Mouse (Mus musculus): ENCODE data around the gene Copg2.

The Copg2 gene

GRCm38 (mm10) chr6:30896195-30896985 is at the start of gene Copg2:
Gene Copg2 (minus strand): TSS chr6:30896794.
- in situ Hi-C loops (cut with MseI, MboI): no loop called here

GRCm38 (mm10) chr6:30939264-30939663 is 42.7 kb upstream of the Copg2 start:
- in situ Hi-C loops (cut with MseI, MboI): no loop called here

GRCm38 (mm10) chr6:30922821-30923220 is 26.2 kb upstream of the Copg2 start:
- in situ Hi-C loops (cut with MseI, MboI): no loop called here

- in situ Hi-C loops (cut with MseI, MboI): no loop called here
Measured at GRCm38 (mm10) chr6:30921826-30922225, 25.2 kb upstream of the Copg2 start.

GRCm38 (mm10) chr6:30920834-30921675 is 24.5 kb upstream of the Copg2 start:
- in situ Hi-C loops (cut with MseI, MboI): no loop called here

GRCm38 (mm10) chr6:30915473-30915872 is 18.9 kb upstream of the Copg2 start, which contains the start of gene Tsga13:
Gene Tsga13 (minus strand): TSS chr6:30915573.
- in situ Hi-C loops (cut with MseI, MboI): no loop called here

- in situ Hi-C loops (cut with MseI, MboI): no loop called here
Measured at GRCm38 (mm10) chr6:30907970-30908369, 11.4 kb upstream of the Copg2 start.

- in situ Hi-C loops (cut with MseI, MboI): no loop called here
Measured at GRCm38 (mm10) chr6:30904911-30905310, 8.3 kb upstream of the Copg2 start.

GRCm38 (mm10) chr6:30904033-30904432 is 7.4 kb upstream of the Copg2 start:
- in situ Hi-C loops (cut with MseI, MboI): no loop called here

- in situ Hi-C loops (cut with MseI, MboI): no loop called here
Measured at GRCm38 (mm10) chr6:30897520-30897919, 926 bp upstream of the Copg2 start.

- in situ Hi-C loops (cut with MseI, MboI): no loop called here
Measured at GRCm38 (mm10) chr6:30896986-30897327, 363 bp upstream of the Copg2 start.

- in situ Hi-C loops (cut with MseI, MboI): no loop called here
Measured at GRCm38 (mm10) chr6:30895819-30896194, 787 bp downstream of the Copg2 start.

GRCm38 (mm10) chr6:30893081-30893480 is 3.5 kb downstream of the Copg2 start:
- in situ Hi-C loops (cut with MseI, MboI): no loop called here

- in situ Hi-C loops (cut with MseI, MboI): no loop called here
Measured at GRCm38 (mm10) chr6:30891761-30892160, 4.8 kb downstream of the Copg2 start.

- in situ Hi-C loops (cut with MseI, MboI): no loop called here
Measured at GRCm38 (mm10) chr6:30884856-30885255, 11.7 kb downstream of the Copg2 start.

GRCm38 (mm10) chr6:30883491-30883890 is 13.1 kb downstream of the Copg2 start:
- in situ Hi-C loops (cut with MseI, MboI): no loop called here

- in situ Hi-C loops (cut with MseI, MboI): no loop called here
Measured at GRCm38 (mm10) chr6:30876661-30877060, 19.9 kb downstream of the Copg2 start.

- in situ Hi-C loops (cut with MseI, MboI): no loop called here
Measured at GRCm38 (mm10) chr6:30866501-30866900, 30.1 kb downstream of the Copg2 start.

- in situ Hi-C loops (cut with MseI, MboI): no loop called here
Measured at GRCm38 (mm10) chr6:30865031-30865678, 31.4 kb downstream of the Copg2 start.

GRCm38 (mm10) chr6:30855956-30856355 is 40.6 kb downstream of the Copg2 start:
- in situ Hi-C loops (cut with MseI, MboI): no loop called here

- in situ Hi-C loops (cut with MseI, MboI): no loop called here
Measured at GRCm38 (mm10) chr6:30855205-30855604, 41.4 kb downstream of the Copg2 start.

GRCm38 (mm10) chr6:30849818-30850217 is 46.8 kb downstream of the Copg2 start:
- in situ Hi-C loops (cut with MseI, MboI): no loop called here

Measured in mouse trophoblast stem cell (cell line).